Mouse (Mus musculus) MEL (cell line): ENCODE results near the gene Eif4e1b.

Experiments
- BHLHE40 ChIP-seq: IDR thresholded peaks from 2 replicates; pipeline ENCODE4 v1.6.1; 2012; ENCODE audit warnings: low read depth, mild to moderate bottlenecking, inconsistent platforms, low read length, improper control_type of control experiment, borderline replicate concordance
- CTCF ChIP-seq, 3 experiments: IDR thresholded peaks in 2 of 3; conservative IDR thresholded peaks in 1 of 3; 2 replicates each; pipeline ENCODE4 v1.5.1; 2011 to 2012; ENCODE audit warnings: low read length in 3 of 3, low read depth in 2 of 3, mild to moderate bottlenecking in 2 of 3, improper control_type of control experiment in 1 of 3, inconsistent platforms in 1 of 3, mixed read lengths in 1 of 3, moderate library complexity in 1 of 3; ENCODE audit not compliant: control insufficient read depth in 1 of 3, insufficient read depth in 1 of 3, poor library complexity in 1 of 3, severe bottlenecking in 1 of 3
- E2F4 ChIP-seq: IDR thresholded peaks from 2 replicates; pipeline ENCODE4 v1.6.1; 2011; ENCODE audit warnings: low read depth, low read length, improper control_type of control experiment, borderline replicate concordance
- EP300 ChIP-seq, 2 experiments: IDR thresholded peaks; 2 replicates each; pipeline ENCODE4 v1.6.1; 2011; ENCODE audit warnings: improper control_type of control experiment in 2 of 2, low read length in 2 of 2, low read depth in 1 of 2, mild to moderate bottlenecking in 1 of 2
- MAX ChIP-seq: IDR thresholded peaks from 2 replicates; pipeline ENCODE4 v1.6.1; 2011; ENCODE audit warnings: low read length, improper control_type of control experiment
- MYC ChIP-seq: IDR thresholded peaks from 2 replicates; pipeline ENCODE4 v1.6.1; 2011; ENCODE audit warnings: low read depth, mild to moderate bottlenecking, low read length, improper control_type of control experiment, moderate library complexity
- POLR2A ChIP-seq, 2 experiments: IDR thresholded peaks; 2 replicates each; pipeline ENCODE4 v1.6.1; 2011 to 2012; ENCODE audit warnings: low read length in 2 of 2, mild to moderate bottlenecking in 2 of 2, control low read depth in 1 of 2, improper control_type of control experiment in 1 of 2, low read depth in 1 of 2, moderate library complexity in 1 of 2; ENCODE audit not compliant: control insufficient read depth in 1 of 2, insufficient read depth in 1 of 2, poor library complexity in 1 of 2
- TBP ChIP-seq: IDR thresholded peaks from 2 replicates; pipeline ENCODE4 v1.8.0; 2011; ENCODE audit warnings: low read depth, low read length, improper control_type of control experiment
- USF1 ChIP-seq: IDR thresholded peaks from 2 replicates; pipeline ENCODE4 v1.6.1; 2014; ENCODE audit warnings: low read depth, mild to moderate bottlenecking, inconsistent platforms, low read length, improper control_type of control experiment, moderate library complexity

DNA sequence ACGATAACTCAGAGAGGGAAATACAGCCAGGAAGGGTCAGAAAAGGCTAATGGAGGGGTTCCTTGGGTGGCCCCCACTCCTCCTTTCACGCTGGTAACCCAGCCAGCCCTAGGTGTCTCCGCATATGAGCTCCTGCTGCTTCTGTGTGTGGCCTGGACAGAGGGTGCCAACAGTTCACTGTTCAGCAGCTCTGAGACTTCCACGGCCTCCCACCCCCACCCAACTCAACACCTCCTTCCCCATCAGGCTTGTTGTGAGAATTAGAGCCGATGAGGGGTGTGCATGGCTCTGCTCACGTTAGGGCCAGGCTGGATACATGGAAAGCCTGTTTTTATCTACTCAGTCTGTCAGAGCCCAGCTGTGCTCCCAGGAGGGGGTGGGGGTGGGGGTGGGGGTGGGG is 37.7 kb upstream of the Eif4e1b start:
- TF ChIP-seq MYC (no peak), POLR2A (IDR thresholded peaks at IDR 0.05; ENCODE audit: control insufficient read depth in 1 of 2, insufficient read depth in 1 of 2, low read depth in 1 of 2, low read length in 2 of 2, poor library complexity in 1 of 2) (no peak), E2F4 (no peak), USF1 (no peak), CTCF (IDR thresholded peaks at IDR 0.05 in 2 of 3, conservative IDR thresholded peaks at IDR 0.05 in 1 of 3; ENCODE audit: control insufficient read depth in 1 of 3, insufficient read depth in 1 of 3, low read depth in 2 of 3, low read length in 3 of 3, poor library complexity in 1 of 3, severe bottlenecking in 1 of 3) (no peak), BHLHE40 (no peak), MAX (no peak), TBP (no peak), EP300 (IDR thresholded peaks at IDR 0.05; ENCODE audit: low read depth in 1 of 2, low read length in 2 of 2) (no peak)
